Mouse (Mus musculus): Measurements from ENCODE around the gene Nelfcd. TPM values are rescaled to one million over a fixed set of nuclear protein-coding genes. Genes with fewer than 3 reads are reported as not detected.
A peak's percentile ranks its signal among the peaks of the same experiment; 100 is the strongest.

The Nelfcd gene
- total RNA-seq, 1 experiment = 63.8 TPM

- in situ Hi-C loops (cut with MboI; ENCODE audit: low sequenced_read_pairs in 2 of 2, unreplicated experiment in 2 of 2) = no loop called here
- Histone ChIP-seq H3K9ac (ENCODE audit: insufficient read depth, low read depth, low read length, poor library complexity, severe bottlenecking) (peak within 1 kb of the TSS; percentile 97), H3K9me3 (ENCODE audit: control insufficient read depth, insufficient read depth, low read depth, low read length) (no peaks in the 10 kb centered on the region; the same call in 1 of the 2 replicates), H3K4me1 (ENCODE audit: control insufficient read depth in 2 of 2, insufficient read depth in 2 of 2, low read length in 2 of 2, poor library complexity in 1 of 2) (peaks cover 0 to 6% of the 10 kb centered on the region in 2 experiments; a peak in 2 of 4 replicates), H3K4me3 (ENCODE audit: insufficient read depth in 1 of 2, low read depth in 1 of 2, low read length in 2 of 2, poor library complexity in 1 of 2, severe bottlenecking in 1 of 2) (peak within 1 kb of the TSS; percentile 94 to 99), H3K27ac (ENCODE audit: insufficient read depth, low read depth, low read length, poor library complexity, severe bottlenecking) (peak within 1 kb of the TSS; percentile 86), H3K36me3 (ENCODE audit: control insufficient read depth, insufficient read depth, low read length, poor library complexity, severe bottlenecking) (peaks cover 32% of the 10 kb centered on the region)
- TF ChIP-seq ZC3H11A (IDR thresholded peaks at IDR 0.05; ENCODE audit: borderline replicate concordance, low read depth, low read length) (no peak), ZNF384 (IDR thresholded peaks at IDR 0.05; ENCODE audit: low read depth, low read length) (no peak), HCFC1 (IDR thresholded peaks at IDR 0.05; ENCODE audit: borderline replicate concordance, insufficient read depth, low read length) (peak; percentile 82), CHD2 (IDR thresholded peaks at IDR 0.05; ENCODE audit: low read depth, low read length) (peak; percentile 80), MAFK (IDR thresholded peaks at IDR 0.05; ENCODE audit: insufficient read depth, low read depth, low read length) (no peak)
- DNase-seq (ENCODE audit: low read depth, low spot score) = peak; percentile 86
Observed at GRCm38 (mm10) chr2:174463789-174464523, 48.4 kb downstream of the Nelfcd start, which contains the start of gene Atp5e. Atp5e (minus strand) TSS chr2:174464105.

- Histone ChIP-seq H3K4me1 (ENCODE audit: control insufficient read depth in 2 of 2, insufficient read depth in 2 of 2, low read length in 2 of 2, poor library complexity in 1 of 2) (peaks cover 5 to 7% of the 10 kb centered on the region in 2 experiments; a peak in 3 of 4 replicates), H3K27ac (ENCODE audit: insufficient read depth, low read depth, low read length, poor library complexity, severe bottlenecking) (no peak overlapping the region), H3K4me3 (ENCODE audit: insufficient read depth in 1 of 2, low read depth in 1 of 2, low read length in 2 of 2, poor library complexity in 1 of 2, severe bottlenecking in 1 of 2) (no peak overlapping the region), H3K9me3 (ENCODE audit: control insufficient read depth, insufficient read depth, low read depth, low read length) (no peaks in the 10 kb centered on the region), H3K36me3 (ENCODE audit: control insufficient read depth, insufficient read depth, low read length, poor library complexity, severe bottlenecking) (peaks cover 26% of the 10 kb centered on the region), H3K9ac (ENCODE audit: insufficient read depth, low read depth, low read length, poor library complexity, severe bottlenecking) (no peak overlapping the region)
- DNase-seq (ENCODE audit: low read depth, low spot score) = no peak
- TF ChIP-seq ZNF384 (IDR thresholded peaks at IDR 0.05; ENCODE audit: low read depth, low read length) (no peak), CHD2 (IDR thresholded peaks at IDR 0.05; ENCODE audit: low read depth, low read length) (no peak), ZC3H11A (IDR thresholded peaks at IDR 0.05; ENCODE audit: borderline replicate concordance, low read depth, low read length) (no peak), HCFC1 (IDR thresholded peaks at IDR 0.05; ENCODE audit: borderline replicate concordance, insufficient read depth, low read length) (no peak), MAFK (IDR thresholded peaks at IDR 0.05; ENCODE audit: insufficient read depth, low read depth, low read length) (no peak)
- in situ Hi-C loops (cut with MboI; ENCODE audit: low sequenced_read_pairs in 2 of 2, unreplicated experiment in 2 of 2) = no loop called here
Observed at GRCm38 (mm10) chr2:174470333-174470732, 54.7 kb downstream of the Nelfcd start.

GRCm38 (mm10) chr2:174470786-174471405 is 55.3 kb downstream of the Nelfcd start:
- Histone ChIP-seq H3K27ac (ENCODE audit: insufficient read depth, low read depth, low read length, poor library complexity, severe bottlenecking) (no peak overlapping the region), H3K4me3 (ENCODE audit: insufficient read depth in 1 of 2, low read depth in 1 of 2, low read length in 2 of 2, poor library complexity in 1 of 2, severe bottlenecking in 1 of 2) (no peak overlapping the region), H3K4me1 (ENCODE audit: control insufficient read depth in 2 of 2, insufficient read depth in 2 of 2, low read length in 2 of 2, poor library complexity in 1 of 2) (peaks cover 5 to 7% of the 10 kb centered on the region in 2 experiments; a peak in 3 of 4 replicates), H3K9ac (ENCODE audit: insufficient read depth, low read depth, low read length, poor library complexity, severe bottlenecking) (peak overlapping the region; percentile 26; the same call in 1 of the 2 replicates), H3K9me3 (ENCODE audit: control insufficient read depth, insufficient read depth, low read depth, low read length) (no peaks in the 10 kb centered on the region), H3K36me3 (ENCODE audit: control insufficient read depth, insufficient read depth, low read length, poor library complexity, severe bottlenecking) (peaks cover 23% of the 10 kb centered on the region)
- in situ Hi-C loops (cut with MboI; ENCODE audit: low sequenced_read_pairs in 2 of 2, unreplicated experiment in 2 of 2) = no loop called here
- DNase-seq (ENCODE audit: low read depth, low spot score) = no peak
- TF ChIP-seq HCFC1 (IDR thresholded peaks at IDR 0.05; ENCODE audit: borderline replicate concordance, insufficient read depth, low read length) (no peak), ZC3H11A (IDR thresholded peaks at IDR 0.05; ENCODE audit: borderline replicate concordance, low read depth, low read length) (no peak), MAFK (IDR thresholded peaks at IDR 0.05; ENCODE audit: insufficient read depth, low read depth, low read length) (no peak), ZNF384 (IDR thresholded peaks at IDR 0.05; ENCODE audit: low read depth, low read length) (no peak), CHD2 (IDR thresholded peaks at IDR 0.05; ENCODE audit: low read depth, low read length) (no peak)

- DNase-seq (ENCODE audit: low read depth, low spot score) = no peak
- TF ChIP-seq ZC3H11A (IDR thresholded peaks at IDR 0.05; ENCODE audit: borderline replicate concordance, low read depth, low read length) (no peak), CHD2 (IDR thresholded peaks at IDR 0.05; ENCODE audit: low read depth, low read length) (no peak), HCFC1 (IDR thresholded peaks at IDR 0.05; ENCODE audit: borderline replicate concordance, insufficient read depth, low read length) (no peak), MAFK (IDR thresholded peaks at IDR 0.05; ENCODE audit: insufficient read depth, low read depth, low read length) (no peak), ZNF384 (IDR thresholded peaks at IDR 0.05; ENCODE audit: low read depth, low read length) (no peak)
- Histone ChIP-seq H3K9ac (ENCODE audit: insufficient read depth, low read depth, low read length, poor library complexity, severe bottlenecking) (peak overlapping the region; percentile 94), H3K4me1 (ENCODE audit: control insufficient read depth in 2 of 2, insufficient read depth in 2 of 2, low read length in 2 of 2, poor library complexity in 1 of 2) (peaks cover 5 to 7% of the 10 kb centered on the region in 2 experiments; a peak in 3 of 4 replicates), H3K9me3 (ENCODE audit: control insufficient read depth, insufficient read depth, low read depth, low read length) (no peaks in the 10 kb centered on the region), H3K27ac (ENCODE audit: insufficient read depth, low read depth, low read length, poor library complexity, severe bottlenecking) (peak overlapping the region; percentile 61), H3K36me3 (ENCODE audit: control insufficient read depth, insufficient read depth, low read length, poor library complexity, severe bottlenecking) (peaks cover 16% of the 10 kb centered on the region), H3K4me3 (ENCODE audit: insufficient read depth in 1 of 2, low read depth in 1 of 2, low read length in 2 of 2, poor library complexity in 1 of 2, severe bottlenecking in 1 of 2) (peak overlapping the region; percentile 81 to 88)
- in situ Hi-C loops (cut with MboI; ENCODE audit: low sequenced_read_pairs in 2 of 2, unreplicated experiment in 2 of 2) = no loop called here
Observed at GRCm38 (mm10) chr2:174472407-174472806, 56.8 kb downstream of the Nelfcd start.

Measured in ES-E14 (cell line).